Mouse (Mus musculus) MEL (cell line): ENCODE measurements at regions not wholly inside any gene's neighbourhood (a gene's known extent, or its start where the extent isn't known, plus 50 kb on each side); places are given as distances from the start of the nearest gene placed in this dataset.

Experiments
- DNase-seq: peaks from one replicate; pipeline ENCODE4 v3.0.0; 2011; ENCODE audit warnings: low read depth, low spot score
- H3K27ac ChIP-seq: 2 replicates; pipeline ENCODE4 v1.5.1; 2012; ENCODE audit warnings: low read depth, mild to moderate bottlenecking, control low read depth, low read length, moderate library complexity; ENCODE audit not compliant: control insufficient read depth
- H3K27me3 ChIP-seq, 2 experiments: fragments of 150-350 bp in 1 of 2; sonication (generic) in 1 of 2; 2 replicates each; pipeline ENCODE4 v1.6.1; 2012; ENCODE audit warnings: low read length in 2 of 2, mild to moderate bottlenecking in 2 of 2, improper control_type of control experiment in 1 of 2, moderate library complexity in 1 of 2; ENCODE audit not compliant: insufficient read depth in 2 of 2, control insufficient read depth in 1 of 2
- H3K36me3 ChIP-seq, 2 experiments: 2 replicates each; pipeline ENCODE4 v1.6.1; 2012 to 2014; ENCODE audit warnings: low read length in 2 of 2, improper control_type of control experiment in 1 of 2, inconsistent platforms in 1 of 2, mild to moderate bottlenecking in 1 of 2; ENCODE audit not compliant: insufficient read depth in 2 of 2, control insufficient read depth in 1 of 2
- H3K4me1 ChIP-seq, 2 experiments: fragments of 150-350 bp in 1 of 2; sonication (generic) in 1 of 2; 2 replicates each; pipeline ENCODE4 v1.6.1; 2012; ENCODE audit warnings: low read length in 2 of 2, improper control_type of control experiment in 1 of 2, mild to moderate bottlenecking in 1 of 2; ENCODE audit not compliant: insufficient read depth in 2 of 2, control insufficient read depth in 1 of 2
- H3K4me3 ChIP-seq, 2 experiments: fragments of 150-350 bp in 1 of 2; sonication (generic) in 1 of 2; 2 replicates each; pipeline ENCODE4 v1.5.1; 2012; ENCODE audit warnings: low read depth in 2 of 2, low read length in 2 of 2, mild to moderate bottlenecking in 2 of 2, moderate library complexity in 2 of 2, control low read depth in 1 of 2, improper control_type of control experiment in 1 of 2; ENCODE audit not compliant: control insufficient read depth in 1 of 2, insufficient read depth in 1 of 2
- H3K79me2 ChIP-seq: 2 replicates; pipeline ENCODE4 v1.6.1; 2012; ENCODE audit warnings: mild to moderate bottlenecking, low read length, moderate library complexity; ENCODE audit not compliant: control insufficient read depth, poor library complexity, insufficient read depth
- H3K9ac ChIP-seq: 2 replicates; pipeline ENCODE4 v1.6.1; 2012; ENCODE audit warnings: low read depth, mild to moderate bottlenecking, control low read depth, low read length, moderate library complexity; ENCODE audit not compliant: control insufficient read depth, poor library complexity, severe bottlenecking
- H3K9me3 ChIP-seq: fragments of 150-350 bp; sonication (generic); replicated peaks from 2 replicates; pipeline ENCODE4 v1.6.1; 2012; ENCODE audit warnings: mild to moderate bottlenecking, low read length, improper control_type of control experiment, moderate library complexity; ENCODE audit not compliant: insufficient read depth
- CHD2 ChIP-seq: IDR thresholded peaks from 2 replicates; pipeline ENCODE4 v1.6.1; 2011; ENCODE audit warnings: low read length, improper control_type of control experiment
- CTCF ChIP-seq, 3 experiments: IDR thresholded peaks in 2 of 3; conservative IDR thresholded peaks in 1 of 3; 2 replicates each; pipeline ENCODE4 v1.5.1; 2011 to 2012; ENCODE audit warnings: low read length in 3 of 3, low read depth in 2 of 3, mild to moderate bottlenecking in 2 of 3, improper control_type of control experiment in 1 of 3, inconsistent platforms in 1 of 3, mixed read lengths in 1 of 3, moderate library complexity in 1 of 3; ENCODE audit not compliant: control insufficient read depth in 1 of 3, insufficient read depth in 1 of 3, poor library complexity in 1 of 3, severe bottlenecking in 1 of 3
- ELF1 ChIP-seq: IDR thresholded peaks from 2 replicates; pipeline ENCODE4 v1.6.1; 2014; ENCODE audit warnings: low read depth, mild to moderate bottlenecking, inconsistent platforms, low read length, improper control_type of control experiment, moderate library complexity
- EP300 ChIP-seq, 2 experiments: IDR thresholded peaks; 2 replicates each; pipeline ENCODE4 v1.6.1; 2011; ENCODE audit warnings: improper control_type of control experiment in 2 of 2, low read length in 2 of 2, low read depth in 1 of 2, mild to moderate bottlenecking in 1 of 2
- ETS1 ChIP-seq: IDR thresholded peaks from 2 replicates; pipeline ENCODE4 v1.6.1; 2012; ENCODE audit warnings: low read depth, mild to moderate bottlenecking, inconsistent platforms, low read length, improper control_type of control experiment, moderate library complexity
- GATA1 ChIP-seq: IDR thresholded peaks from 2 replicates; pipeline ENCODE4 v1.6.1; 2011; ENCODE audit warnings: low read depth, low read length, improper control_type of control experiment
- HCFC1 ChIP-seq: IDR thresholded peaks from 2 replicates; pipeline ENCODE4 v1.6.1; 2012; ENCODE audit warnings: low read depth, mild to moderate bottlenecking, inconsistent platforms, low read length, improper control_type of control experiment, moderate library complexity
- JUND ChIP-seq: IDR thresholded peaks from 2 replicates; pipeline ENCODE4 v1.6.1; 2011; ENCODE audit warnings: low read depth, mild to moderate bottlenecking, improper control_type of control experiment, low read length
- MAFK ChIP-seq: IDR thresholded peaks from 2 replicates; pipeline ENCODE4 v1.6.1; 2011; ENCODE audit warnings: low read depth, mild to moderate bottlenecking, low read length, improper control_type of control experiment, borderline replicate concordance
- MAX ChIP-seq: IDR thresholded peaks from 2 replicates; pipeline ENCODE4 v1.6.1; 2011; ENCODE audit warnings: low read length, improper control_type of control experiment
- MEF2A ChIP-seq: IDR thresholded peaks from 2 replicates; pipeline ENCODE4 v1.6.1; 2014; ENCODE audit warnings: low read depth, mild to moderate bottlenecking, inconsistent platforms, low read length, improper control_type of control experiment; ENCODE audit not compliant: poor library complexity, insufficient replicate concordance, severe bottlenecking; ENCODE audit errors: extremely low read depth
- MYB ChIP-seq: IDR thresholded peaks from 2 replicates; pipeline ENCODE4 v1.6.1; 2011; ENCODE audit warnings: mild to moderate bottlenecking, low read depth, low read length, improper control_type of control experiment
- RCOR1 ChIP-seq: IDR thresholded peaks from 2 replicates; pipeline ENCODE4 v1.6.1; 2012; ENCODE audit warnings: low read depth, mild to moderate bottlenecking, inconsistent platforms, low read length, improper control_type of control experiment
- SMC3 ChIP-seq: IDR thresholded peaks from 2 replicates; pipeline ENCODE4 v1.6.1; 2011; ENCODE audit warnings: low read depth, low read length, improper control_type of control experiment
- TAL1 ChIP-seq: IDR thresholded peaks from 2 replicates; pipeline ENCODE4 v1.6.1; 2012; ENCODE audit warnings: mild to moderate bottlenecking, inconsistent platforms, low read length, moderate library complexity, mixed read lengths
- TBP ChIP-seq: IDR thresholded peaks from 2 replicates; pipeline ENCODE4 v1.8.0; 2011; ENCODE audit warnings: low read depth, low read length, improper control_type of control experiment
- TCF12 ChIP-seq: IDR thresholded peaks from 2 replicates; pipeline ENCODE4 v1.6.1; 2014; ENCODE audit warnings: low read depth, mild to moderate bottlenecking, inconsistent platforms, low read length, improper control_type of control experiment, moderate library complexity
- UBTF ChIP-seq: IDR thresholded peaks from 2 replicates; pipeline ENCODE4 v1.6.1; 2012; ENCODE audit warnings: low read depth, mild to moderate bottlenecking, inconsistent platforms, low read length, improper control_type of control experiment, moderate library complexity, borderline replicate concordance; ENCODE audit not compliant: insufficient read depth
- USF1 ChIP-seq: IDR thresholded peaks from 2 replicates; pipeline ENCODE4 v1.6.1; 2014; ENCODE audit warnings: low read depth, mild to moderate bottlenecking, inconsistent platforms, low read length, improper control_type of control experiment, moderate library complexity
- USF2 ChIP-seq, 2 experiments: IDR thresholded peaks; 2 replicates each; pipeline ENCODE4 v1.6.1; 2011 to 2012; ENCODE audit warnings: improper control_type of control experiment in 2 of 2, low read length in 2 of 2, borderline replicate concordance in 1 of 2, inconsistent platforms in 1 of 2, low read depth in 1 of 2, mild to moderate bottlenecking in 1 of 2; ENCODE audit not compliant: insufficient read depth in 1 of 2
- ZKSCAN1 ChIP-seq: IDR thresholded peaks from 2 replicates; pipeline ENCODE4 v1.6.1; 2012; ENCODE audit warnings: low read depth, mild to moderate bottlenecking, inconsistent platforms, low read length, improper control_type of control experiment, moderate library complexity
- ZMIZ1 ChIP-seq: IDR thresholded peaks from 2 replicates; pipeline ENCODE4 v1.6.1; 2012; ENCODE audit warnings: low read depth, mild to moderate bottlenecking, inconsistent platforms, low read length, improper control_type of control experiment, moderate library complexity
- ZNF384 ChIP-seq: IDR thresholded peaks from 2 replicates; pipeline ENCODE4 v1.6.1; 2012; ENCODE audit warnings: low read depth, mild to moderate bottlenecking, inconsistent platforms, low read length, improper control_type of control experiment

GRCm38 (mm10) chr13:101863602-101864001 is 95.6 kb upstream of the Pik3r1 start (continued):
- TF ChIP-seq MAX: no peak
- TF ChIP-seq, all 39 proteins: peak for 12

DNA sequence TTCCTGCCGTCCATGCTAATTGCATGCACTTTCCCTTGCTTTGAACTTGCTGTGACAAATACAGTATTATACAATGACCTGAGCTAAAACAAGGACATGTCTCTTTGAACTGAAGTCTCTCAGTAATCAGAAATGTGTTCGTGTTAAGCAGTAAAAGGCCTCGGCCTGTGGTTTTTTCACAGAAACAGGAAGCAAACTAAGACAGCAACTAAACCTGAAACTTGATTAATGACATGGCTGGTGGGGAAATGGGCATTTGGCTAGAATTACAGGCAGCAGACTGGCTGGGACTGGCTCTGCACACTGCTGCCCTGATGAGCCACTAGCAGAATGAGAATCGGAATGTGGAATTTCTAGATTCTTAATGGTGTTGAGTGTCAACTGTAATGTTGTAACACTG is 98.8 kb upstream of the Pik3r1 start:
- no peaks in the 10 kb centered on the region for H3K79me2 ChIP-seq
- no peaks in the 10 kb centered on the region for H3K9me3 ChIP-seq
- TF ChIP-seq GATA1 (0 out of 2 replicates have a peak, but pooled peaks have one; percentile 16), ZNF384 (peak; percentile 62), ELF1 (peak; percentile 50; the same call in 1 of the 2 replicates), TCF12 (no peak), HCFC1 (0 out of 2 replicates have a peak, but pooled peaks have one; percentile 29), ETS1 (peak; percentile 44; the same call in 1 of the 2 replicates), ZKSCAN1 (no peak), EP300 (IDR thresholded peaks at IDR 0.05; ENCODE audit: low read depth in 1 of 2, low read length in 2 of 2) (peak; percentile 46 to 62; a peak in 3 of 4 replicates), TAL1 (no peak), CTCF (IDR thresholded peaks at IDR 0.05 in 2 of 3, conservative IDR thresholded peaks at IDR 0.05 in 1 of 3; ENCODE audit: control insufficient read depth in 1 of 3, insufficient read depth in 1 of 3, low read depth in 2 of 3, low read length in 3 of 3, poor library complexity in 1 of 3, severe bottlenecking in 1 of 3) (no peak), MAFK (no peak), ZMIZ1 (no peak), JUND (no peak), RCOR1 (peak; percentile 32; the same call in 1 of the 2 replicates)
- no peak overlapping the region for H3K4me3 ChIP-seq
- no peaks in the 10 kb centered on the region for H3K27me3 ChIP-seq
- H3K27ac ChIP-seq: peak overlapping the region; percentile 43
- peaks cover 0 to 23% of the 10 kb centered on the region in 2 experiments; a peak in 2 of 4 replicates for H3K36me3 ChIP-seq
- H3K9ac ChIP-seq: peak overlapping the region; percentile 15
- DNase-seq: peak; percentile 81
- peaks cover 20 to 22% of the 10 kb centered on the region in 2 experiments for H3K4me1 ChIP-seq

GRCm38 (mm10) chr13:101874761-101875160 is 106.7 kb upstream of the Pik3r1 start:
- H3K9me3 ChIP-seq: no peaks in the 10 kb centered on the region

More at GRCm38 (mm10) chr13:101874761-101875160, 106.7 kb upstream of the Pik3r1 start:
- no peak for DNase-seq
- no peaks in the 10 kb centered on the region; a peak in 1 of 4 replicates for H3K4me1 ChIP-seq
- H3K36me3 ChIP-seq: no peaks in the 10 kb centered on the region
- no peak overlapping the region for H3K4me3 ChIP-seq
- no peaks in the 10 kb centered on the region for H3K27me3 ChIP-seq
- no peak overlapping the region for H3K9ac ChIP-seq
- no peak for TF ChIP-seq ELF1
- no peak for TF ChIP-seq MEF2A
- TF ChIP-seq MAFK: no peak
- TF ChIP-seq UBTF: no peak
- TF ChIP-seq HCFC1: no peak
- TF ChIP-seq SMC3: no peak
- TF ChIP-seq RCOR1: no peak
- no peak for TF ChIP-seq ZKSCAN1
- no peak for TF ChIP-seq TAL1
- TF ChIP-seq MYB: no peak
- no peak for TF ChIP-seq TBP
- no peak for TF ChIP-seq USF1
- TF ChIP-seq MAX: no peak
- no peak for TF ChIP-seq CTCF (IDR thresholded peaks at IDR 0.05 in 2 of 3, conservative IDR thresholded peaks at IDR 0.05 in 1 of 3; ENCODE audit: control insufficient read depth in 1 of 3, insufficient read depth in 1 of 3, low read depth in 2 of 3, low read length in 3 of 3, poor library complexity in 1 of 3, severe bottlenecking in 1 of 3)
- TF ChIP-seq CHD2: no peak
- no peak for TF ChIP-seq ETS1
- TF ChIP-seq GATA1: no peak
- TF ChIP-seq USF2 (IDR thresholded peaks at IDR 0.05; ENCODE audit: borderline replicate concordance in 1 of 2, insufficient read depth in 1 of 2, low read depth in 1 of 2, low read length in 2 of 2): no peak
- no peaks in the 10 kb centered on the region for H3K79me2 ChIP-seq
- no peak overlapping the region for H3K27ac ChIP-seq
